Mouse (Mus musculus) cerebellum, adult 2 months (tissue): ENCODE data around the gene Slc12a7.

Experiments used
- CTCF ChIP-seq: fragments of 200-500 bp; IDR thresholded peaks from 2 replicates; pipeline ENCODE4 v1.5.1; 2011; ENCODE audit warnings: low read depth, mild to moderate bottlenecking, control low read depth, low read length, moderate library complexity, borderline replicate concordance; ENCODE audit not compliant: insufficient read depth
- POLR2A ChIP-seq: fragments of 200-500 bp; IDR thresholded peaks from 2 replicates; pipeline ENCODE4 v1.6.1; 2011; ENCODE audit warnings: low read length, control low read depth, borderline replicate concordance; ENCODE audit not compliant: insufficient read depth

DNA sequence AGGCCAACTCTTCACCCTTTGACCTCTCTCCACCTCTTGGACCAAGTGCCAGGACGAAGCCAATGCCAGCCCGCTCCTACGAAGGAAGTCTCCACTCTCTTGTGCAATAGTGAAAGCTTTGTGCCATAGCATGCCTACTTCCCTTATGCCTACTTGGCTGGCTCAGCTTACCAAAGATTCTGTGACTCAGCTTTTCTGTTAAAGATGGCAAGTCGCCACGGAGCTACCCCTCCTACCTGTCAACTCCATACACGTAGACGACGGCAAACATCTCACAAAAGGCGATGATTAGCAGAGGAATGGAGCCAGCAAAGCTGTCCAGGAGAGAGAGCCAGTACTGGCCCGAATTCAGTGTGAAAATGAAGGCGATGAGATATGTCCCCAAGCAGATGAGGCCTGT lies 49.2 kb upstream of the Slc12a7 start:
- TF ChIP-seq POLR2A = no peak
- no peak for TF ChIP-seq CTCF
